Mouse (Mus musculus) layer of hippocampus, adult 8-10 months (tissue): ENCODE data around the gene Gatad2a. TPM values are rescaled to one million over a fixed set of nuclear protein-coding genes. Genes with fewer than 3 reads are reported as not detected.
"Not testable (repeated sequence)": the region's sequence is repeated elsewhere in the genome, so short reads cannot be mapped to it uniquely, and the experiment has no call there.

Experiments used
- DNase-seq, 2 experiments: peaks; one replicate each; pipeline ENCODE4 v3.0.0; 2022; ENCODE audit warnings: low spot score in 2 of 2
- total RNA-seq, 4 experiments: library from RNA; stranded (reverse); gene quantifications; 2 replicates each; pipeline ENCODE4 v1.2.4; 2022

Gene Gatad2a
- 10 to 100 TPM; 27.9 to 37.6 (median 33.3) TPM for total RNA-seq

GRCm38 (mm10) chr8:69995776-69996588 lies at the start of gene Gatad2a:
Gene Gatad2a, minus strand, starts transcription at chr8:69996384.
- peak; percentile 100 for DNase-seq

- no peak for DNase-seq
Measured at GRCm38 (mm10) chr8:70043996-70044395, 47.8 kb upstream of the Gatad2a start.

GRCm38 (mm10) chr8:70042583-70043455 lies 46.6 kb upstream of the Gatad2a start, which contains the start of the genes Mau2 and Sugp1:
Gene Mau2, minus strand, starts transcription at chr8:70042734.
Gene Sugp1, plus strand, starts transcription at chr8:70042813.
- DNase-seq, result peak; percentile 93 to 97

- DNase-seq, result peak in 1 of 2 experiments; percentile 26
Measured at GRCm38 (mm10) chr8:70041885-70042546, 45.8 kb upstream of the Gatad2a start.

GRCm38 (mm10) chr8:70037994-70038393 lies 41.8 kb upstream of the Gatad2a start:
- no peak for DNase-seq

GRCm38 (mm10) chr8:70030255-70030654 lies 34.1 kb upstream of the Gatad2a start:
- no peak for DNase-seq

GRCm38 (mm10) chr8:70026151-70026550 lies 30.0 kb upstream of the Gatad2a start:
- no peak for DNase-seq

GRCm38 (mm10) chr8:70023596-70023995 lies 27.4 kb upstream of the Gatad2a start:
- peak in 1 of 2 experiments; percentile 21 for DNase-seq

- no peak for DNase-seq
Measured at GRCm38 (mm10) chr8:70015017-70015416, 18.8 kb upstream of the Gatad2a start.

GRCm38 (mm10) chr8:70012763-70013162 lies 16.6 kb upstream of the Gatad2a start:
- DNase-seq, result no peak

GRCm38 (mm10) chr8:70012350-70012749 lies 16.2 kb upstream of the Gatad2a start:
- no peak for DNase-seq

GRCm38 (mm10) chr8:70010796-70011195 lies 14.6 kb upstream of the Gatad2a start:
- DNase-seq, result not testable (repeated sequence)

- DNase-seq, result no peak
Measured at GRCm38 (mm10) chr8:70005178-70005577, 9.0 kb upstream of the Gatad2a start.

GRCm38 (mm10) chr8:70004345-70004744 lies 8.2 kb upstream of the Gatad2a start:
- DNase-seq, result no peak

GRCm38 (mm10) chr8:70003204-70003657 lies 7.0 kb upstream of the Gatad2a start:
- no peak for DNase-seq

- not testable (repeated sequence) for DNase-seq
Measured at GRCm38 (mm10) chr8:70001892-70002191, 5.7 kb upstream of the Gatad2a start.

GRCm38 (mm10) chr8:70001176-70001891 lies 5.2 kb upstream of the Gatad2a start:
- DNase-seq, result no peak

GRCm38 (mm10) chr8:70000226-70000625 lies 4.0 kb upstream of the Gatad2a start:
- no peak for DNase-seq

- no peak for DNase-seq
Measured at GRCm38 (mm10) chr8:69999236-69999635, 3.1 kb upstream of the Gatad2a start.

- no peak for DNase-seq
Measured at GRCm38 (mm10) chr8:69998706-69999105, 2.5 kb upstream of the Gatad2a start.
